Mouse (Mus musculus) embryonic fibroblast, embryonic 13.5 days (primary cell): ENCODE results near the gene Zfp28. TPM values are rescaled to one million over a fixed set of nuclear protein-coding genes. Genes with fewer than 3 reads are reported as not detected.
A peak's percentile ranks its signal among the peaks of the same experiment; 100 is the strongest.
"Not testable (repeated sequence)": the region's sequence is repeated elsewhere in the genome, so short reads cannot be mapped to it uniquely, and the experiment has no call there.

Experiments used
- H3K27ac ChIP-seq: 2 replicates; pipeline ENCODE4 v1.5.1; 2012; ENCODE audit warnings: low read length, control low read depth, inconsistent platforms; ENCODE audit not compliant: insufficient read depth
- H3K4me1 ChIP-seq: 2 replicates; pipeline ENCODE4 v1.6.1; 2011; ENCODE audit warnings: low read length; ENCODE audit not compliant: control insufficient read depth, insufficient read depth
- H3K4me3 ChIP-seq: 2 replicates; pipeline ENCODE4 v1.5.1; 2011; ENCODE audit warnings: mild to moderate bottlenecking, control low read depth, low read length; ENCODE audit not compliant: insufficient read depth
- CTCF ChIP-seq: IDR thresholded peaks from 2 replicates; pipeline ENCODE4 v1.5.1; 2011; ENCODE audit warnings: mild to moderate bottlenecking, control low read depth, low read length, moderate library complexity, borderline replicate concordance; ENCODE audit not compliant: insufficient read depth
- POLR2A ChIP-seq: IDR thresholded peaks from 2 replicates; pipeline ENCODE4 v1.6.1; 2011; ENCODE audit warnings: low read depth, mild to moderate bottlenecking, control low read depth, low read length, moderate library complexity
- polyA plus RNA-seq: library from polyadenylated mRNA; stranded (reverse); fragments of >200 nt; gene quantifications from 2 replicates; pipeline ENCODE4 v1.2.4, GENCODE M21; 2011; ENCODE audit warnings: low read depth; ENCODE audit not compliant: missing spikeins, insufficient read length

Zfp28 gene
- polyA plus RNA-seq, 1 experiment: 10.5 TPM

DNA sequence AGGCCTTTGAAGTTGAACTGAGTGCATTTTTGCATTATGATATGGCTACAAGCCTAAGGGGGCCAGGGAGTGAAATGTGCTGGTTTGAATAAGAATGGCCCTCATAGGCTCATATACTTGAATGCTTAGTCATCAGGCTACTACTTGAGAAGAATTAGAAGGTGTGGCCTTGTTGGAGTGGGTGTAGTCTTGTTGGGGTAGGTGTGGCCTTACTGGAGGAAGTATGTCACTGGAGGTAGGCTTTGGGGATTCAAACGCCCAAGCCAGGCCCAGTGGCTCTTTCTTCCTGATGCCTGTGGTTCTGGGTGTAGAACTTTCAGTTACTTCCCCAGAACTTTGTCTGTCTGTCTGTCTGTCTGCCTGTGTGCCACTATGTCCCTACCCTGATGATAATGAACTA lies 18.3 kb upstream of the Zfp28 start:
- TF ChIP-seq CTCF (no peak), POLR2A (no peak)
- no peaks in the 10 kb centered on the region for H3K4me1 ChIP-seq
- H3K27ac ChIP-seq: no peak overlapping the region
- H3K4me3 ChIP-seq: no peak overlapping the region

DNA sequence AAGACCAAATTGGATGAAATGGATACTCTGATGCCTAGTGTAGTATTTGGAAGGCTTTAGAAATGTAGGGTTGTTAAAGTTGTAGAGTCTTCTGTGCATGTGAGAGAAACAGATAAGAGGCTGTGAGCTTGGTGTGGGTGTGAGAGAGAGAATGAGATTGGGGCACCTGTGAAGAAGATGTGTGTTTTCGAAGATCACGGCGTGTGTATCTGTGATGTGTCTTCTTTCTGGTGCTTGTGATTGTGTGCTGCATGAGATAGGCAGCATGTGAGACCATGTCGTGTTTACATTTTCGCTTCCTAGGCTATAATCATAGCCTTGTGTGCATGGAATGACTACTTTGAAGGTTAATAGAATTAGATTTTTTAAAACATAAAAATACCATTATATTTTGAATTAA lies 15.9 kb upstream of the Zfp28 start:
- H3K4me3 ChIP-seq: no peak overlapping the region
- H3K4me1 ChIP-seq: no peaks in the 10 kb centered on the region
- TF ChIP-seq CTCF: no peak
- no peak for TF ChIP-seq POLR2A
- H3K27ac ChIP-seq: no peak overlapping the region

DNA sequence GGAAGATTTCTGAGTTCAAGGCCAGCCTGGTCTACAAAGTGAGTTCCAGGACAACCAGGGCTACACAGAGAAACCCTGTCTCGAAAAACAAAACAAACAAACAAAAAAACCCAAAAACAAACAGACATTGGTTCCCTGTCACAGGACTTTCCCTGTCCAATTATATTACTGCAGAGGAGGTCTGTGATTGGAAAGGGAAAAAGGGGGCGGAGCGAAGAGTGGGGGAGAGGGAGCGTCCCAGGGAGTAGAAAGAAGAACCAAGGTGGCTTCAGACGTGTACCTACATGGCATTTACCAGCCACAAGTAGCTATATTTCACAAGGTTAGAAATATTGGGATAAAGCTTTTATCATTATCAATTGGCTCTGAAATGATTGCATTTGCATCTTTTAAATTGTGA lies 14.9 kb upstream of the Zfp28 start:
- H3K4me1 ChIP-seq, H3K4me3 ChIP-seq, H3K27ac ChIP-seq: not testable (repeated sequence)

GRCm38 (mm10) chr7:6369460-6369859 lies 13.6 kb upstream of the Zfp28 start:
- no peak for TF ChIP-seq POLR2A
- TF ChIP-seq CTCF: no peak
- Histone ChIP-seq H3K4me3 (no peak overlapping the region), H3K27ac (no peak overlapping the region), H3K4me1 (no peaks in the 10 kb centered on the region)

- TF ChIP-seq CTCF: no peak
- no peak for TF ChIP-seq POLR2A
- H3K4me3 ChIP-seq: no peak overlapping the region
- H3K27ac ChIP-seq: no peak overlapping the region
- no peaks in the 10 kb centered on the region for H3K4me1 ChIP-seq
These were observed 10.1 kb upstream of the Zfp28 start for GRCm38 (mm10) chr7:6372993-6373392.

GRCm38 (mm10) chr7:6378441-6378840 lies 4.7 kb upstream of the Zfp28 start:
- no peak overlapping the region for H3K4me3 ChIP-seq
- no peaks in the 10 kb centered on the region for H3K4me1 ChIP-seq

GRCm38 (mm10) chr7:6381431-6381830 lies 1.7 kb upstream of the Zfp28 start:
- no peak for TF ChIP-seq CTCF
- TF ChIP-seq POLR2A: no peak
- H3K27ac ChIP-seq: no peak overlapping the region
- H3K4me3 ChIP-seq: no peak overlapping the region

More at GRCm38 (mm10) chr7:6378441-6378840, 4.7 kb upstream of the Zfp28 start:
- TF ChIP-seq POLR2A (no peak), CTCF (no peak)
- H3K27ac ChIP-seq: no peak overlapping the region

DNA sequence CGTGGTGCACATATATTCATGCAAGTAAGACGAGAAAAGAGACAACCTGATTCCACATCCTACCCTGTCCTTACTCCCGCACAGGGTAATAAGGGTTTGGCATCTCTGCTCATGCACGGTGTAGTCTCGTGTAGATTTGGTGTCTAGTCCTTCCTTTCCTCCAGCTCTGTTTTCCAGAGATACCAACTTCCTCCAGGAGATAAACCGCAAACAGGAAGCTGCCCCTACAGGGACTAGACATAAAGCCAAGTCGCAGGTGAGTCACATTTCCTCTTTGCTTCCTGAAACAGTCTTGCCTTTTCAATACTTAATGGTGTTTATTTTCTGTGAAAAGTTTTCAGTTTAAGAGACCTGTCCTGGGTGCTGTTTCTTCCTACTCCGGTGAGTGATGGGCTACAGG lies 916 bp downstream of the Zfp28 start:
- TF ChIP-seq CTCF (no peak), POLR2A (no peak)
- Histone ChIP-seq H3K4me3 (peak overlapping the region; percentile 74), H3K27ac (no peak overlapping the region), H3K4me1 (no peaks in the 10 kb centered on the region)

More at GRCm38 (mm10) chr7:6381431-6381830, 1.7 kb upstream of the Zfp28 start:
- no peaks in the 10 kb centered on the region for H3K4me1 ChIP-seq

GRCm38 (mm10) chr7:6386995-6387394 lies 3.9 kb downstream of the Zfp28 start:
- Histone ChIP-seq H3K4me3 (no peak overlapping the region), H3K4me1 (no peaks in the 10 kb centered on the region), H3K27ac (no peak overlapping the region)
- TF ChIP-seq CTCF: no peak
- TF ChIP-seq POLR2A: no peak

DNA sequence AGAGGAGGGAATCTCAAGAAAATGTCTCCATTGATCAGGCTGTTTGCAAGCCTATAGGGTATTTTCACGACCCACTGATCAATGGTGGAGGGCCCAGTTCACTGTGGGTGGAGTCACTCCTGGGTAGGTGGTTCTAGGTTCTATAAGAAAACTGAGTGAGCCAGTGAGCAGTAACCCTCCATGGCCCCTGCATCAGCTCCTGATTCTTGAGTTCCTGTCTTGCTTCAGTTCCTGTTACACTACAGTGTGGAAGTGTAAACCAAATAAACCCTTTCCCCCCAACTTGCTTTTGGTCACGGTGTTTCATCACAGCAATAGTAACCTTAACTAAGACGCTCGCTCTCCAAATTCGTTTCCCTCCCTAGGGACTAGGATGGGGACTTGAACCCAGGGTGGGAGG lies 5.9 kb downstream of the Zfp28 start:
- H3K4me1 ChIP-seq: no peaks in the 10 kb centered on the region
- H3K4me3 ChIP-seq: no peak overlapping the region
- TF ChIP-seq POLR2A (no peak), CTCF (no peak)
- H3K27ac ChIP-seq: no peak overlapping the region

GRCm38 (mm10) chr7:6389449-6389848 lies 6.4 kb downstream of the Zfp28 start:
- H3K4me1 ChIP-seq: no peaks in the 10 kb centered on the region
- no peak for TF ChIP-seq CTCF
- no peak for TF ChIP-seq POLR2A
- H3K4me3 ChIP-seq: no peak overlapping the region
- H3K27ac ChIP-seq: no peak overlapping the region
